Mouse (Mus musculus): Measurements from ENCODE around the gene Zfand6. TPM values are rescaled to one million over a fixed set of nuclear protein-coding genes. Genes with fewer than 3 reads are reported as not detected.

The Zfand6 gene
- total RNA-seq (2023) = 138 TPM

DNA sequence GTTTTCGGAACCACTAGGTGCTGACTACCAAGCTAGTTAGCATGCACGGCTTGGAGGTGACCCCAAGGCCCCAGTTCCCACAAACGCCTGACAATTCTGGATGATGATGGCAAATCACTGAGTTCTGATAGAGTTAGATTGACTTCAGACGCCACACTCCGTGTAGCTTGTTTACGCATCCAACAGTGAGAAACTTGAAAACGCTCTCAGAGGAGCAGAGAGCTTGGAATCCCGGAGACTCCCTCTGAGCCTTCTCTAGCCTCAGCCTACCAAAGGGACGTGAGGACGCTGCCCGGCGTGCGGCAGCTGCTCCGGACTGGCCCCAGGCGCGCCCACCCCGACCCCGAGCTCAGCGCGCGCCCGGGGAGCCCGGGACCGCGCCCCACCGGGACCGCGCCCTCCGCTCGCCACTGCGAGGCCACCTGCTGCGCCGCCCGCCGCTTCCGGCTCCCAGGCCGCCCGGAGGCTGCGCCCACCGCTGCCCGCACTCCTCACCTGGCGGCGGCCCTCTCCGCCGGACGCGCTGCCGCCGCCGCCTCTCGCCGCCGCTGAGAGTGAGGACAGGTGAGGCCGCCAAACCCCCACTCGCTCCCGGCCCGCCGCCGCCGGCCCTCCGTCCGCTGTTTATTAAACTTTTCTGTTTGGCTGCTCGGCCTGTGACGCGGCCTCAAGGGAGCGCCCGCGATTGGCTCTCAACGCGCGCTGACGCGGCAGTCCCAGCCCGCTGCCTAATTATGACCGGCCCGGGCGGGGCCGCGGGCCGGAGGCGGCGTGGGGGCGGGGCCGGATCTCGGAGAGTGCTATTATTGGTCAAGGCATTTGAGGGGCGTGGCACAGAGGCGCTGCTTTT lies at the start of gene Zfand6:
Zfand6 (minus strand) TSS at position 709 of the 850 bp plus-strand sequence.

DNA sequence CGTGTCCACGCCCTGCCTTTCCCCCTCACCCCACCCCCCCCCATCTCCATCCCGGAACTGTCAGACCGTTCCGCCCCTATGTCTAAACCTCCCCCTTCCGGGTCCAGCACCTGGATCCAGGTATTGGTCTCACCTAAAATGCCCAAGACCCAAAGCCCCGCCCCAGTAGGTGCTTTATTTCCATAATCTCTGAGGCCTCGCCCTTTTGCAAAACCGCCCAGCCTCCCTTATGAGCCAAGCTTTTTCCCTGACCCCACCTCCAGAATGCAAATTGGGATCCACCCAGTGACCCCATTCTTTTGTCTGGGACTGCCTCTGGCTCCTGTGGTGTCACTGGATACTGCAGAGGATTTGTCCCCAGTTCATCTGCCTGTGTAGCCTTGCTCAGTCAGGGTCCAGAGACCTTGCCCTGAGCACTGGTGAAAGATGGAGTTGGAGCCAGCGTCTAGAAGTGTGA lies 83.4 kb downstream of the Zfand6 start, which contains the start of gene Fah:
Fah (minus strand) TSS at position 430 of the 457 bp plus-strand sequence.

Other genes with a start within 250 kb of the Zfand6 start
- gene Gm2115, start 161.0 kb downstream of the Zfand6 start, total RNA-seq (2023) = not detected
- 1.8 TPM for gene Fah, start 83.2 kb downstream of the Zfand6 start, total RNA-seq (2023)
- gene Olfr291, start 163.6 kb upstream of the Zfand6 start, total RNA-seq (2023) = not detected

Data from CD4-positive naive resting alpha-beta T cell, adult 76 days (primary cell).